Mouse (Mus musculus): Measurements from ENCODE around the gene Myl7.

- TF ChIP-seq POLR2A (IDR thresholded peaks at IDR 0.05; ENCODE audit: extremely low read depth, insufficient read depth, low read length) (no peak), CTCF (IDR thresholded peaks at IDR 0.05; ENCODE audit: low read depth, low read length) (no peak)
Observed at GRCm38 (mm10) chr11:5887250-5887649, 11.3 kb downstream of the Myl7 start.
